Mouse (Mus musculus) intestine, postnatal 0 days (tissue): ENCODE data around the gene Kcng3. TPM values are rescaled to one million over a fixed set of nuclear protein-coding genes. Genes with fewer than 3 reads are reported as not detected.
A peak's percentile ranks its signal among the peaks of the same experiment; 100 is the strongest.

Source experiments
- ATAC-seq: fragments of 200-750 bp; cut with Nextera tagmentation; 2 replicates; pipeline ENCODE4 v1.8.0; 2017; ENCODE audit warnings: mild to moderate bottlenecking, moderate TSS enrichment, moderate library complexity
- H3K27ac ChIP-seq: fragments of 300-500 bp; sonication (generic); 2 replicates; pipeline ENCODE4 v1.5.1; 2014; ENCODE audit warnings: mild to moderate bottlenecking, low read depth, low read length, moderate library complexity
- H3K27me3 ChIP-seq: fragments of 300-500 bp; sonication (generic); replicated peaks from 2 replicates; pipeline ENCODE4 v1.6.1; 2014; ENCODE audit warnings: low read length, mixed read lengths; ENCODE audit not compliant: control insufficient read depth, insufficient read depth
- H3K36me3 ChIP-seq: fragments of 300-500 bp; sonication (generic); 2 replicates; pipeline ENCODE4 v1.6.1; 2014; ENCODE audit warnings: mild to moderate bottlenecking, moderate library complexity; ENCODE audit not compliant: control insufficient read depth, insufficient read depth
- H3K4me1 ChIP-seq: fragments of 300-500 bp; sonication (generic); replicated peaks from 2 replicates; pipeline ENCODE4 v1.6.1; 2014; ENCODE audit warnings: antibody characterized with exemption, low read length, mixed read lengths; ENCODE audit not compliant: control insufficient read depth, insufficient read depth
- H3K4me2 ChIP-seq: fragments of 300-500 bp; sonication (generic); replicated peaks from 2 replicates; pipeline ENCODE4 v1.6.1; 2014; ENCODE audit warnings: low read depth, mild to moderate bottlenecking, moderate library complexity
- H3K4me3 ChIP-seq: fragments of 300-500 bp; sonication (generic); 2 replicates; pipeline ENCODE4 v1.5.1; 2014; ENCODE audit warnings: low read depth, low read length
- H3K9ac ChIP-seq: fragments of 300-500 bp; sonication (generic); 2 replicates; pipeline ENCODE4 v1.6.1; 2014; ENCODE audit warnings: mild to moderate bottlenecking, low read depth, low read length
- H3K9me3 ChIP-seq: fragments of 300-500 bp; sonication (generic); 2 replicates; pipeline ENCODE4 v1.6.1; 2016; ENCODE audit warnings: mixed run types; ENCODE audit not compliant: control insufficient read depth
- CTCF ChIP-seq: sonication (generic); IDR thresholded peaks from 2 replicates; pipeline ENCODE4 v1.5.1; 2016; ENCODE audit warnings: low read depth, mild to moderate bottlenecking, control low read depth, antibody characterized with exemption, moderate library complexity
- WGBS: fragments of 180-500 bp; shearing (Covaris S2); extraction: QIAGEN DNeasy Blood & Tissue Kit; methylation state at CpG from one replicate; pipeline ENCODE4 v1.1.7; 2014; 5-methylcytosine and 5-hydroxymethylcytosine counted together
- polyA plus RNA-seq: library from polyadenylated mRNA; unstranded; fragments of >200 nt; fragmentation: Nextera tagmentation; extraction: Ambion mirVana; gene quantifications from 2 replicates; pipeline ENCODE4 v1.2.1, GENCODE M21; 2015

Kcng3 gene
- polyA plus RNA-seq, 1 experiment from 2014 or later: not detected

DNA sequence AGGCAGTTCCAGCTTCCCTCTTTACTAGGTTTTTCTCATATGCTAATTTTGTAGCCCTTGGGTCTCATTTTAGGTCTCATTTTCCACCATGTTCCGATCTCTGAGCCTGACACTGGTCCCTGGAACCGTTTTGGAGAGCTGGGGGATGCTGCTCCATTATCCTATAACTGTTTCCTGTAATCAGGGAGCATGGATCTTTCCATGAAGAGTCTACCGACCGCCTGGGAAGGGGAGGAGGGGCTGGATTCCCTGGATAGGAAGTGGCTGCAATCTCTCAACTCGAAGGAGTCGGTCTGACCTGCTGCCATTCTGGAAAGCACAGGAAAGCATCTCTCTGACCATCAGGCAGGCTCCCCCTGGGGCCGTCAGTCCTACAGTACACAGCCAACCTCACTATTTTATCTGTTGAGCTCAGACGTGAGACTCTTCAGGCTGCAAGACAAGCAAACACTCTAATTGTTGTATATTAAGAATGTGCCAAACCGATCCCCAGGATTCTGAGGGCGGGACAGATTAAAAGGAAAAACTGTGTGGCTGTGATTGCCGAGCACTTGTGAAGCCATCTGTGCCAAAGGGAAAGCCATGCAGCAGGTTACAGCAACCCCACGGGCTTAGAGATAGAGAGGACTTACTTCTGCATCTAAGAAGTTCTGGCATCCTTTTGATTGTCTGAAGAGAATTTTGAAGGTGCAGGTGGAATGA is 67.4 kb downstream of the Kcng3 start:
- Histone ChIP-seq H3K4me1 (no peaks in the 10 kb centered on the region), H3K36me3 (no peaks in the 10 kb centered on the region), H3K27ac (no peak overlapping the region), H3K4me2 (peak overlapping the region; percentile 31), H3K4me3 (no peak overlapping the region), H3K27me3 (no peaks in the 10 kb centered on the region), H3K9ac (no peak overlapping the region), H3K9me3 (no peaks in the 10 kb centered on the region)
- 53% methylated on average over 12 of the region's 12 CpGs for WGBS
- no peak for ATAC-seq
- TF ChIP-seq CTCF: no peak

DNA sequence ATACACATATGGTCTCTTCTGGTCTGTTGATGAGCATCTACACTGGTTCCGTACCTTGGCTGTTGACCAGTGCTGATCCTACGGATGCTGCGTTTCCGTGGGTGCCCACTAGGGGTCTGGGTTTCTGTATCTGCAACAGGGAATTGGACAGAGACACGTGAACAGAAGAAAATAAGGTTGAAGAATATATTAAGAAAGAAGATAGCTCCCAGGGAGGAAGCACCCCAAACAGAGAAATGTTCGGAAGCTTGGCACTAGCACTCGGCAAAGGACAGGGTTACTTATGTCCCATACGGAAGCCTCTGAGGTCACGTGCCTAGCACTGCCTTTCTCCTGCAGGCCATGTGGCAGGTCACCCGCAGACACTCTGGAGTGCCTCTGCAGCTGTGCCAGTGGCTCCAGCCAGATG is 68.0 kb downstream of the Kcng3 start:
- H3K27ac ChIP-seq: no peak overlapping the region
- H3K9me3 ChIP-seq: no peaks in the 10 kb centered on the region
- TF ChIP-seq CTCF: peak; percentile 76
- H3K36me3 ChIP-seq: no peaks in the 10 kb centered on the region
- peak overlapping the region; percentile 31 for H3K4me2 ChIP-seq
- no peak overlapping the region for H3K4me3 ChIP-seq
- no peak overlapping the region for H3K9ac ChIP-seq
- H3K4me1 ChIP-seq: no peaks in the 10 kb centered on the region
- WGBS: 52% methylated on average over 10 of the region's 10 CpGs
- no peak for ATAC-seq
- H3K27me3 ChIP-seq: no peaks in the 10 kb centered on the region

DNA sequence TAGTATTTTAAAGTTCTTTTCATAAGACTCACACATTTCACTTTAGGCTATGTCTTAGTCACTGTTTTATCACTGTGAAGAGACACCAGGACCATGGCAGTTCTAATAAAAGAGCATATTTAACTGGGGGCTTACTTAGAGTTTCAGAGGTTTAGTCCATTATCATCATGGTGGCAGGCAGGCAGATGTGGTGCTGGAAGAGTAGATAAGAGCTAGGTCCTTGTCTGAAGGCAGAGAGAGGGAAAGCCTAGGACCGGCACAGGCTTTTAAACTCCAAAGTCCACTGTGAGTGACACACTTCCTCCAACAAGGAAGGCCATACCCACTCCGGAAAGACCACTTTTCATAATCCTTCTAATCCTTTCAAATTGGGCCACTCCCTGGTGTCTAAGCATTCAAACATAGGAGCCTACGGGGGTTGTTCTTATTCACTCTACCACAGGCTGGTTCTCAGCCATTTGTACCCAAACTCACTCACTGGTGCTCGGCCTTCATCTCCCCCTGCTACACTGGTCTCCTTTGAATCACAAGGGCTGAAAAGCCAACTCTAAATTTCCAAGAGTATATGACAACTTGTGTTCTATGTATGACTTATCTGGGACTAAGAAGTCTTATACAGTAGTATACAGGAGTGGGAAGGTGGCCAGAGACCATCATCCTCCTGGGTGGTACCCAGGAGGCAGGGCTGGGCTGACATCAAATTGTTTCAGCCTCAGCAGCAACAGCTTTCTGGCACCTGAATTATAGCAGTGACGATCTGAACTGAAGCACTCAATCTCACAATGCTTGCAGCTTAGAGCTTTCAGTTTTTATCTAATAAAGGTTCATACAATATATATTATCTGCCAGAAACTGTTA is 69.3 kb downstream of the Kcng3 start:
- ATAC-seq: no peak
- Histone ChIP-seq H3K4me1 (no peaks in the 10 kb centered on the region), H3K9ac (no peak overlapping the region), H3K36me3 (no peaks in the 10 kb centered on the region), H3K27ac (no peak overlapping the region), H3K27me3 (no peaks in the 10 kb centered on the region), H3K4me2 (no peak overlapping the region), H3K4me3 (no peak overlapping the region), H3K9me3 (no peaks in the 10 kb centered on the region)
- WGBS: 76% methylated on average over 5 of the region's 5 CpGs
- no peak for TF ChIP-seq CTCF

DNA sequence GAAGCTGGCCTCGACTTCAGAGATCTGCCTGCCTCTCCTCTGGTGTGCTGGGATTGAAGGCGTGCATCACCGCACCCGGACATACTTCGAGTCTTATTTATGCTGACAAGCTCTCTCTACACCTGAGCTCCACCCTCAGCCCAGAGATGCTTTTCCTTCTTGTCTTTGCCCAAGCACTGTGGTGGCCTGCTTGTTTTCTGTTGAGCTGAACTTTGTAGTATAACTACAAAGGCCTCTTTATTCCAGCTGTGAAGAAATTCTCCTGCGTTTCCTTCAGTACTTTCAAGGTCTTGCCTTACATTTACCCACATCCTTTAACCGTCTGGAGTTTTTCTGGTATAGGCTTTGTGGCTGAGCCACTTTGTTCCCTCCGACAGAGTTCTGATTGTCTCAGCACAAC is 72.6 kb downstream of the Kcng3 start:
- Histone ChIP-seq H3K4me2 (no peak overlapping the region), H3K27me3 (no peaks in the 10 kb centered on the region), H3K4me3 (no peak overlapping the region), H3K27ac (no peak overlapping the region), H3K9me3 (no peaks in the 10 kb centered on the region), H3K36me3 (no peaks in the 10 kb centered on the region), H3K4me1 (no peaks in the 10 kb centered on the region), H3K9ac (no peak overlapping the region)
- TF ChIP-seq CTCF: no peak
- no peak for ATAC-seq
- 74% methylated on average over 8 of the region's 8 CpGs for WGBS

DNA sequence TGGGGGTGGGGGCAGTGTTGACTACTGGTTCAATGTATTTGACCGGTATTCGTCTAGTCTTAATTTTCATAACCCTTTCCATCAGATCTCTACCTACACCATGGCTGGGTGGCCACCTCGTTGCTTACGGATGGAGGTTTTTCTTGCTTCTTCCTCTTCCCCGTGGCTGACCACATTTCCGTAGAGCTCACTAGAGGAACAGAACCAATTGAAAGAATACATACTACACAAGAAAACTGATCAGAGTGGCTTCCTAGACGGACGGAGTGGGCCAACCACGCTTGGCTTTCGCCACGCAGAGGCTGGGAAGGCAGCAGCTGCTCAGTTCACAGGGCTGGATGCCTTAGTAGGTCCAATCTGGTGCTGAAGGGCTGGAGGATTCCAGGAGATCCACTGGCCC is 75.9 kb downstream of the Kcng3 start:
- Histone ChIP-seq H3K4me1 (no peaks in the 10 kb centered on the region), H3K27me3 (no peaks in the 10 kb centered on the region), H3K4me3 (no peak overlapping the region), H3K27ac (no peak overlapping the region), H3K4me2 (no peak overlapping the region), H3K9me3 (no peaks in the 10 kb centered on the region), H3K36me3 (no peaks in the 10 kb centered on the region), H3K9ac (no peak overlapping the region)
- ATAC-seq: no peak
- WGBS: 91% methylated on average over 11 of the region's 11 CpGs
- no peak for TF ChIP-seq CTCF

DNA sequence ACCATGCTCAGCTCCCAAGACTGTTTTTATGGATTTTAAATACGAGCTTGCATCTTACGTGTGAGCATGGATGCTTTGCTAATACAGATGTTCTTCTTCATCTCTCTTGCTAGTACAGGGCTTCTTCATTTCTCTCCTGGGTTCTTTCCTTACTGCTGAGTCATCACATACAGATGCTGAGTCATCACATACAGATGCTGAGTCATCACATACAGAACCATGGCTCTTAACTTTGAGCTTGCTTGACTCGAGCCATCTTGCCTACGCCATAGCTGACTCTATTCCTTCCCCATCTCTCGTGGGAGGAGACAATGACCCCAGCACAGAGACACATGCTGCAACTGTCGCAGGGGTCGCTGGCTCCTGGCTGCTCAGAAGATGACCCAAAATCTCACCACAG is 76.7 kb downstream of the Kcng3 start:
- 91% methylated on average over 7 of the region's 7 CpGs for WGBS
- no peaks in the 10 kb centered on the region for H3K27me3 ChIP-seq
- H3K4me1 ChIP-seq: no peaks in the 10 kb centered on the region
- H3K4me2 ChIP-seq: no peak overlapping the region
- H3K9ac ChIP-seq: no peak overlapping the region
- no peak for TF ChIP-seq CTCF
- H3K36me3 ChIP-seq: no peaks in the 10 kb centered on the region
- no peaks in the 10 kb centered on the region for H3K9me3 ChIP-seq
- H3K4me3 ChIP-seq: no peak overlapping the region
- no peak overlapping the region for H3K27ac ChIP-seq
- no peak for ATAC-seq
